Mouse (Mus musculus): ENCODE measurements at regions not wholly inside any gene's neighbourhood (a gene's known extent, or its start where the extent isn't known, plus 50 kb on each side); places are given as distances from the start of the nearest gene placed in this dataset.

GRCm38 (mm10) chr10:72188326-72188725 is 466.3 kb upstream of the Zwint start:
- DNase-seq (ENCODE audit: low read depth, low spot score): peak; percentile 6

GRCm38 (mm10) chr10:72217812-72218211 is 436.8 kb upstream of the Zwint start:
- DNase-seq (ENCODE audit: low read depth, low spot score): no peak

DNA sequence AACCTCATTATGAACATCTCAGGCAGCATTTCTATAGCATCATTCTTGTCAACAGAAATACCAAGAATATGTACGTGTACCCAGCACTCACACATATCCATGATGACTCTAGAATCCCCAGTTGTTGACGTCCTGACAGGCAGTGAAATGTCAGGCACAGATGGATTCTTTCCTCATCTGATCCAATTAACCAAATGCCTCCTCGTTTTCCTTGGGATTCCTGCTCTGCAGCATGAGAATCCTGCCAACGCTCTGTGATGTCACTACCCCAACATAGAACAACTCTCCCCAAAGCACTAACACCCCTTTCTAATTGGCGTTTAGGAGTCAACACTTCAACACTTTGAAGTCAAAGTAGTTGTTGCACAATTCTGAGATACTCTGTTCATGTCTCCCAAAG is 433.5 kb upstream of the Zwint start:
- DNase-seq (ENCODE audit: low read depth, low spot score): no peak

DNA sequence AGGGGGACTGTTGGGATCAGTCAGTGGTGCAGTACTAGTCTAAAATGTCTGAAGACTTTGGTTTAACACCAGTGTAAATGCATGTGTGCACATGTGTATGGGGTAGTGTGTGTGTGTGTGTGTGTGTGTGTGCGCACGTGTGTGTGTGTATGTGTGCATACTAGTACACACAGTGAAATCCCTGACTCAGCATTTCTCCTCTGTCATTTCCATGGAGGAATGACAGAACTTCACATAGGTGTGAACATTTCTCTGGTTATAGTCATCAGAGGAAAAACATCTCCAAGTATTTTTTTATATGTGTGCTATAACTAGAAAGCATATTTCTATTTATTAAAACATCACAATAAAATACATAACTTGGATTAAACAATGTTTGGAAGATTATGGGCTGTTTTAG is 432.1 kb upstream of the Zwint start:
- DNase-seq (ENCODE audit: low read depth, low spot score): no peak

DNA sequence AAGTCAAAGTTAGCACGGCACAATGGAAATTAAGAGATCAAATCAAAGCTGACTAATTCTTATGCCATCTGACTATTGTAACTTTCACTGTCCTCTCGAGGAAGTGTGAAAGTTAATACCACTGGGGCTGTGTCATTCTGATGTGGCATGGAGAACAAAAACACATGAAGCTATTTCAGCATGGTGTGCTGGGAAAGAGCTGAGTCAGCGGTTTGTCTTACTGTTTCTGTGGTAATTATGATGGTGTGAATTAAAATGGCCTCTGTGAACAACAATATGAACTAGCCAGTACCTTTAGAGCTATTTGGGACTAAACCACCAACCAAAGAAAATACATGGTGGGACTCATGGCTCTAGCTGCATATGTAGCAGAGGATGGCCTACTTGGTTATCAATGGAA is 429.6 kb upstream of the Zwint start:
- DNase-seq (ENCODE audit: low read depth, low spot score): no peak

DNA sequence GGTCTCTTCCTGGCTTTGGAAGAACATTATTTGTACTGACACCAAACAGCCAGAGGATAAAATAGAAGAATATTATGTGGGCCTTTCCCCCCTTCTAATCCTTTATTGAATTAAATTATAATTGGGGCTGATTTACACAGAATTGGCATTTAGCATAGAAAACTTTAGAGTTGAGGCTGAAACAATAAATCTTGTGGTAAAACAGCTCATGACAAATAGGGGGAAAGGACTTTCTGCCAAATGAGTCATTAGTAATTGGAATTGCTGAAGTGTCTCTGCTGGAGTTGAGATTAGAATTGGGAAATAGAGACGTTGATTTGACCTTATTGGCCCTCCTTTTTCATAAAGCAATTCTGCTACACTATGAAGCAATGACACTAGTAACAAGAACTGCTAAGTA is 410.5 kb upstream of the Zwint start:
- no peak for DNase-seq (ENCODE audit: low read depth, low spot score)
